Mouse (Mus musculus) ES-CJ7 (cell line): Measurements from ENCODE around the gene Leng9.

Experiments used
- DNase-seq: peaks from one replicate; pipeline ENCODE4 v3.0.0; 2011; ENCODE audit warnings: low read depth, low spot score

Leng9 gene

GRCm38 (mm10) chr7:4144766-4145551 is 5.2 kb downstream of the Leng9 start:
- DNase-seq: no peak

GRCm38 (mm10) chr7:4144046-4144445 is 6.1 kb downstream of the Leng9 start:
- no peak for DNase-seq

DNA sequence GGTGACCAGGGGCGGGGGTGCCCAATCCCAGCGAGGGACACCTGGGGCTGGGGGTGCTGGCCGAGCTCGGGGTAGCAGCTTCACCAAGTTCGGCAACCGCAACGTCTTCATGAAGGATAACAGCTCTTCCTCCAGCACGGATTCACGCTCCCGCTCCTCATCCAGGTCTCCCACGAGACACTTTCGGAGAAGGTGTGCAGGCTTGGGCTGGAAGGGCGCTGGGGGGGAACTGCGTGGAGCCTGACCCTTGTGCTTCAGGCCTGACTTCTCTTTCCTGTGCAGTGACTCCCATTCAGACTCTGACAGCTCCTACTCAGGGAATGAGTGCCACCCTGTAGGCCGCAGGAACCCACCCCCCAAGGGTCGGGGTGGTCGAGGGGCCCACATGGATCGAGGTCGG is 6.7 kb downstream of the Leng9 start:
- no peak for DNase-seq

DNA sequence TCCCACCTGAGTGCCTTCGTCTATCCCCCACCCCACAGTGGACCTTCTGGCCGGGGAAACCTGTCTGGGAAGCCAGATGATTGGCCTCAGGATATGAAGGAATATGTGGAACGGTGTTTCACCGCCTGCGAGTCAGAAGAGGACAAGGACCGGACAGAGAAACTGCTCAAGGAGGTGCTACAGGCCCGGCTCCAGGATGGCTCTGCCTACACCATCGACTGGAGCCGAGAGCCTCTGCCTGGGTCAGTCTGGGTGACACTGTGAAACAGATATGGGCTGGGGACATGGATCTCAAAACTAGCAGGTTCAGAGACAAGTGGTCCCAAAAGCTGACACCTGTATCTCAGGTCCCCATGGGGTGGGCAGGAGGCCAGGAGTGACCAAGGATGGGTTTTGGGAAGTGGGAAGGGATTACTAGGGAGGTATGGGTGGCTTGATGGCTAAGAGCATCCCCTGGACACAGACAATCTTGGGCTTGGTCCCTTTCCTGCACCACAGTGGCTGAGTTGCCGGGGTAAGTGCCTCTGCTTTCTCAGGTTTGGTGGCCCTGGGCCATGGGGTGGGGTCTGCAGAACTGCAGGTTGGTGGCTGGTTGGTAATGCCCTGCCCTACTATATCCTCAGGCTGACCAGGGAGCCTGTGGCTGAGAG is 7.3 kb downstream of the Leng9 start:
- no peak for DNase-seq

DNA sequence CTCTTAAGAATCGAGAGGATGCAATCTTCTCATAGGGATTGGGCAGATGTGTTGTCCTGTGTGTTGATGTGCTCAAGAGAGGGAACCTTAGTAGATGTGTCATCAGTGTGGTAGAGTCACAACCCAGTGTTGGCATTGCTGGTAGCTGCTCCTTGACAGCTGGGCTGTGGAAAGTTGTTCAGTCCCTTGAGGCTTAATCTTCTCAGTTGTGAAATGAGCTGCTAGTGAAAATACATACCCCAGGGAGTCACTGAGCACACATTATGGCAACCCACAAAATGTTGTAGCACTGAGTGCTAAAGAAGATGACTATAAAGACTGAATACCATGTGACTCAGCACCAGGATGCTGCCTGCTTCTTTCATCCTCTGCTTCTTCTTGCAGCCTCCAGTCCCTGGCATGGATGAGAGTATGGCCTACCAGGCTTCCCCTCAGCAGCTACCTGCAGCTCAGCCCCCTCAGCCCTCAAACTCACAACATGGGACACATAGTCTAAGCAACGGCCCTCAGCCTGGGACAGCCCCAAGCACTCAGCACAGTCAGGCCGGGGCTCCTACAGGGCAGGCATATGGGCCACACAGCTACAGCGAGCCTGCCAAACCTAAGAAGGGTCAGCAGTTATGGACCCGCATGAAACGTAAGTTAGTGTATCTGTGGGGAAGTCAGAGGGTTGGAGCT is 8.4 kb downstream of the Leng9 start:
- no peak for DNase-seq

- no peak for DNase-seq
Measured at GRCm38 (mm10) chr7:4139391-4139790, 10.8 kb downstream of the Leng9 start.

- no peak for DNase-seq
Measured at GRCm38 (mm10) chr7:4138671-4139070, 11.5 kb downstream of the Leng9 start.

- DNase-seq: no peak
Measured at GRCm38 (mm10) chr7:4138181-4138580, 12.0 kb downstream of the Leng9 start.

GRCm38 (mm10) chr7:4137746-4138145 is 12.4 kb downstream of the Leng9 start:
- DNase-seq: no peak

DNA sequence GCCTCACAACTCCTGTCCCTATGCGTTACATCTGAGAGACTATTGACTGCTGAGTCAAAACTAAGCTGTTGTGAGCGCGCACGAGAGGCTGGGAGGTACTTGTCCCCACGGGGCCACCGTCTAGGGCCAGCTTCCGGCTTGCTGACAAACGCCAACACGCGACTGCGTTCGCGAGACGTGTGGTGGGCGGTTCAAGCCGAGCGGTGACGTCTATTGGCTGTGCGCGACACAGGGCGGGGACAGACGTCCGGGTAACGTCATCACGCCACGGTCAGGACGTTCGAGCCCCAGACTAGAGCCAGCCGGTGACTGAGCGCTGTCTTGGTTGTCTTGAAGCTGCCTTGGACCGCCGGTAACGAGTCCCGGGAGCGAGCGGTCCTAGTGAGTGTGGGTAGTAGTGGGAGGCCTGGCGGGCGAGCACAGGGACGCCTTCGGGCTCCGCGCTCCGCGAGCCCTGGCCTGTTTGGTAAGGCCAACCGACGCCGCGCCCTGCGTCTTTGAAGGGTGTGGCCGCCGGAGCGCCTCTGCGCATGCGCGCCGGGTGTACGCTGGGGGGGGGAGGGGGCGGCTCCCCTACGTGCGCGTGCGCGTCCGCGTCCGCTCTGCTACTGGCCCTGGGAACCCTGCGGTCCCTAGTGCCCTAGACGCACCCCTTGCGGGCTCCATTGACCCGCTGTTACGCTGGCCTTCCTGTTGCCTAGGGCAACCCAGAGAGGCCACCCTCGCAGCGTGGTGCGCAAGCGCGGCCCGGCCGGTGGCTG is 13.2 kb downstream of the Leng9 start, which contains the start of gene Leng8:
TSS of gene Leng8 (plus strand) at position 269 of the 761 bp plus-strand sequence.
- peak; percentile 99 for DNase-seq

DNA sequence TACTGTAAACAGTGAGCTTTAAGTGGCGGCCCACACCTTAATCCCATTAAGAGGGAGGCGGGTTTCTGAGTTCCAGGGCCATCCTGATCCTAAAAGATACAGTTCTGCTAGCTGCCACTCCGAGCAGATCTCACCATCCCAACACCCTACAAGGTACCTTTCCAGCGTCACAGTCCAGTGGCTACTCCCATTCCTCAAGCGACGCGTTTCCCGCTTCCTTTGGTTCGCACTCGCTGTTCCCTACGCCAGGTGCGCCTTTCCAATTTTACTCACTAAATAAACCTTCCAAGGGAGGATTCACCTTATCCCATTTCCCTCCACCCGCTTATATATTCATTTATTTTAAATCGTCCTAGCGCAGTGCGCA is 13.8 kb downstream of the Leng9 start:
- DNase-seq: no peak

DNA sequence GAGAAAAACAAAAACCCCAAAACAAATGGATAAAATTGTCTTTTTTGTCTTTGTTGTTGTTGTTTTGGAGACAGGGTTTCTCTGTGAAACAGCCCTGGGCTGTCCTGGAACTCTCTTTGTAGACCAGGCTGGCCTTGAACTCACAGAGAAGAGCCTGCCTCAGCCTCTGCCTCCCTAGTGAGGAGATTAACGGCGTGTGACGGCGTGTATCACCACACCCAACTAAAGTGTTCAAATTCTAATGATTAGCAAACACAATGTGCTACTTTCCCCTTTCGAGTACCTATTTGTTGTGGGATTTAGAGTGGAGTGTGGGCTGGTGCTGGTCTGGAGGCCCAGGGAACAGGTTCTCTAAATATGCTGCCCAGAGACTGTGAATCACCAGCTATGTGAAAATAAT is 15.3 kb downstream of the Leng9 start:
- peak; percentile 46 for DNase-seq

DNA sequence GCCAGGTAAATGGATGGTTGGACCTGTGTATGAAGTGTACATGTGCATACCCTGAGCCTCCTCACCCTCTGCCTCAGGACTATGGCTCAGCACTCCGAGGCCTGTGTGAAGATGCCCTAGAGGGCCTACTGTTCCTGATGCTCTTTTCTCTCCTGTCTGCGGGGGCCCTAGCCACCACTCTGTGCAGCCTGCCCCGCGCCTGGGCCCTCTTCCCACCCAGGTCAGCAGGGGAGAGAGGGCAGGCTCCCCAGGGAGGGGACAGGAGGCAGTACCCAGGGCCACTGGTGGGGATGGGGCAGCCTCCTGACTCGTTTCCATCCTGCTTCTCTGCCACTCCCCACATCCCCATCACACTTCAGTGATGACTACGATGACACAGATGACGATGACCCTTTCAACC is 17.2 kb downstream of the Leng9 start:
- no peak for DNase-seq

GRCm38 (mm10) chr7:4132581-4132980 is 17.6 kb downstream of the Leng9 start:
- no peak for DNase-seq

DNA sequence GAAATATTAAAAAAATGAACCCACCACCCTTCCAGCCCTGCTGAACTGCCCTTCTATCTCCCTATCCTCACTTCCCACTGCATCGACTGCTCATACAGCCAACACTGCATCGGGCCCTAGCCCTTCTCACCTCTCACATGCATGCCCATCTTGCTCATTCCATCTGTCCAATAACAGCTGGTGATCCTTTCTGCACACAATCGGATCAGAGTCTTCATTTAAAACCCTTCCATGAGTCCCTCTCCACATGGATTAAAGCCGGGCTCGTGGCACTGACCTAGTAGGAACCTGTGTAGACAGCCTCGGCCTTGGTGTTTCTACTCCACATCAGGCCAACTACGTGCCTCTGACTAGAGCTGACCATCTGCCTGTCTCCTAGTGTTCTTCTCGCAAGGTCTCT is 18.2 kb downstream of the Leng9 start:
- no peak for DNase-seq

- DNase-seq: peak; percentile 89
Measured at GRCm38 (mm10) chr7:4130686-4131452, 19.3 kb downstream of the Leng9 start.

GRCm38 (mm10) chr7:4128860-4129259 is 21.3 kb downstream of the Leng9 start:
- DNase-seq: no peak

DNA sequence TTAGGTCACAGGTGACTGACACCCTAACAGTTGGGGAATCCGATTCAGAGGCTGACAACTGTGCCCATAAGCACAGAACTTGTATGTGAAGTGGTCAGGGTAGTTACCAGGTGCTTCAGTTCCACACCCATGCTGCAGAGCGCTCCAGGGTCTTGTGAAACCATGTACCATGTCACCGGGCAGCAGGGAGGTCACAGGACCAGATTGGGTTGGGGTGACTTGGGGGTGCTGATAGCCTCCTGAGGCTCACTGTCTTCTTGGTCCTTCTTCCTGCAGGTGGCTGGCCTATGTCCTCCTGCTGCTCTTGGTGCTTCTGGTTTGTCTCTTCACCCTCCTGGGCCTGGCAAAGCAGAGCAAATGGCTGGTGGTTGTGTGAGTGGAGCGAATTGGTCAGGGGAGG is 22.3 kb downstream of the Leng9 start:
- DNase-seq: no peak

DNA sequence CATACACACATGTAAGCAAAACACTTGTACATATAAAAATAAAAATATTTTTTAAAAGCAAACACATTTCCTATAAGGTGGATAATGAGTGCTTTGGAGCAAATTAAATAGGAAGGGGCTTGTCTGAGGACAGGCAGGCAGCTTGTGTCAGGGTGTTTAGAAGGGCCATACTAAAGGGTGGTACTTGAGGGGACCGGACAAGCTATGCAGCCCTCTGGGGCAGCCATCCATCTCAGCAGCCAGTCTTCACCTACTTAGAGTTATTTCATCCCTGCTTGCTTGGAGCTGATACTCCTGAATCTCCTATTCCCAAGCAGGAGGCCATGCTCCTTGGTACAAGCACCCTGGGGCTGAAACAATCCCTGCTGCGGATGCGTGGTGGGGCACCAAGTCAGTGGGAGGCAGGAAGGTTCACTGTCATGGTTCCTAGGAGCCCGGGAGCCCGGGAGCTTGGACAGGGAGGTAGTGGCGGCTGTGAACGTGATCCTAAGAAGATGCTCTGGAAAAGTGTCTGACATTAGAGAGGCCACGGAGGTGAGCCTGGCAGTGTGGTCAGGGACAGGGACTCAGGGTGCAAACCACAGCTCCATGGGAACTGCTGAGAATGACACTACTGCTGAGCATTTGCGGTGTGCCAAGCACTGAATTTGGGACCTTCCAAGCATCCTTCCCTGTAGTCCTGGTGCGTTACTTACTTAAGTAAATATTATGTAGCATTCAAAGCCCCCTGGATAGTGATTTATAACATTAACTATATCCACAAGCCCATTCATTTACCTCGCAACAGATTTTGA is 23.0 kb downstream of the Leng9 start:
- no peak for DNase-seq

DNA sequence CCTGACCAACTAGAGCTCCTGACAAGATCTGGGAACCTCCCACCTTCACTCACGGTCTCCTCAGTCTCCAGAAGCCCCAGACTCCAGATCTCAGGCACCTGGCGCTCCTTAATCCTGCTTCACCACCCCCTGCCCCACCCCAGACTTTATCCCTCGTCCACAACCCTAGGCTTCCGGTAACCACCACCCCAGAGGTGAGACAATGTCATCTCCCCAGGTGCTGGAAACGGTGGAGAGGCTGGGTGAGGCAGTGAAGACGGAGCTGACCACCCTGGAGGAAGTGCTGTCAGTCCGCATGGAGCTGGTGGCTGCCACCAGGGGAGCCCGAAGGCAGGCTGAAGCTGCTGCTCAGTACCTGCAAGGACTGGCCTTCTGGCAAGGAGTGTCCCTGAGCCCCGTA is 24.9 kb downstream of the Leng9 start:
- peak; percentile 83 for DNase-seq
